16 mouse cellular contexts compared by ENCODE assay signal in the genomic region with DNA sequence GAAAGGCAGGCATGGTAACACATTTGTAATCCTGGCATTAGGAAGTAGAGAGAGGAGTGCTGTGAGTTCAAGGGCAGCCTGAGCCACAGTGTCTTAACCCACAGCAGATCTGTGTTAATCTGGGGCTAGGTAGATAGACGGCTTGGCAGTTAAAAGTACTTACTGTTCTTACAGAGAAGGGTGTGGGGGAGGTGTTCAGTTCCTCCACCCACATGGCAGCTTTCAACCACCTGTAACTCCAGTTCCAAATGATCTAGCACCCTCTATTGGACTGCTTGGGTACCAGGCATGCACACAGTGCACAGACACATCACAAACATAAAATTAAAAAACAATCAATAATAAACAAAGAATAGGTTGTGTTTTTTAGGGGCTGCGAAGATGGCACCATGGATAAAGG.
DNase-seq lines count a peak whose midpoint lies in the region; ATAC-seq and TF ChIP-seq lines count a peak whose summit lies in the region.
"Had no signal": no experiment of that assay in that cellular context is flagged by ENCODE, and none has a peak within 500 bp of the region (broad histone marks: within the 10 kb centered on the region; RNA-seq: fewer than 3 reads in every experiment).

No protein-coding gene starts in this region.

- H3K27ac ChIP-seq in heart, postnatal 0 days (ENCODE audit: low read depth) = no peak overlapping the region; the same call in 1 of the 2 replicates
- H3K27ac ChIP-seq in midbrain, postnatal 0 days (ENCODE audit: low read depth, low read length) = no peak overlapping the region
- H3K27ac ChIP-seq in midbrain, embryonic 11.5 days (ENCODE audit: low read depth, low read length) = no peak overlapping the region
- H3K27ac ChIP-seq in stomach, postnatal 0 days (replicated peaks) = no peak overlapping the region
- H3K27ac ChIP-seq: embryonic facial prominence, embryonic 10.5 days; forebrain, embryonic 10.5 days; heart, embryonic 10.5 days; hindbrain, embryonic 14.5 days; liver, embryonic 15.5 days; midbrain, embryonic 10.5 days had no signal

- no peak overlapping the region for H3K4me3 ChIP-seq in heart, postnatal 0 days (ENCODE audit: low read depth, low read length)
- H3K4me3 ChIP-seq in midbrain, postnatal 0 days (ENCODE audit: low read depth, low read length) = no peak overlapping the region
- H3K4me3 ChIP-seq in midbrain, embryonic 11.5 days (ENCODE audit: low read depth, low read length) = no peak overlapping the region
- no peak overlapping the region for H3K4me3 ChIP-seq in stomach, postnatal 0 days (ENCODE audit: low read depth, low read length)
- H3K4me3 ChIP-seq: embryonic facial prominence, embryonic 10.5 days; forebrain, embryonic 10.5 days; heart, embryonic 10.5 days; liver, embryonic 15.5 days; midbrain, embryonic 10.5 days had no signal

- H3K27me3 ChIP-seq in heart, postnatal 0 days (ENCODE audit: control insufficient read depth, insufficient read depth, low read length) = no peaks in the 10 kb centered on the region
- H3K27me3 ChIP-seq in midbrain, postnatal 0 days (ENCODE audit: insufficient read depth, low read length) = no peaks in the 10 kb centered on the region
- H3K27me3 ChIP-seq in midbrain, embryonic 11.5 days (ENCODE audit: control insufficient read depth, insufficient read depth, low read length) = no peaks in the 10 kb centered on the region
- no peaks in the 10 kb centered on the region for H3K27me3 ChIP-seq in stomach, postnatal 0 days (ENCODE audit: control insufficient read depth, insufficient read depth, low read length)
- H3K27me3 ChIP-seq: liver, embryonic 15.5 days had no signal

- TF ChIP-seq EP300 in heart, postnatal 0 days (IDR thresholded peaks at IDR 0.05; ENCODE audit: low read depth) = no peak
- TF ChIP-seq EP300 in stomach, postnatal 0 days (optimal IDR thresholded peaks at IDR 0.05) = no peak

- peaks cover 11% of the 10 kb centered on the region; the same call in 1 of the 2 replicates for H3K4me1 ChIP-seq in heart, postnatal 0 days (ENCODE audit: control insufficient read depth, insufficient read depth)
- H3K4me1 ChIP-seq in midbrain, postnatal 0 days (ENCODE audit: insufficient read depth, low read length) = no peaks in the 10 kb centered on the region
- H3K4me1 ChIP-seq in midbrain, embryonic 11.5 days (ENCODE audit: control insufficient read depth, insufficient read depth, low read length) = no peaks in the 10 kb centered on the region
- no peaks in the 10 kb centered on the region for H3K4me1 ChIP-seq in stomach, postnatal 0 days (replicated peaks; ENCODE audit: control insufficient read depth, insufficient read depth)
- H3K4me1 ChIP-seq: liver, embryonic 15.5 days; midbrain, embryonic 10.5 days had no signal

- WGBS in heart, postnatal 0 days = 62% methylated on average over 2 of the region's 2 CpGs
- 77% methylated on average over 2 of the region's 2 CpGs for WGBS in midbrain, postnatal 0 days
- WGBS in midbrain, embryonic 11.5 days = 80% methylated on average over 2 of the region's 2 CpGs
- WGBS in stomach, postnatal 0 days = 71% methylated on average over 2 of the region's 2 CpGs

- TF ChIP-seq CTCF in heart, postnatal 0 days (IDR thresholded peaks at IDR 0.05; ENCODE audit: low read depth) = no peak
- TF ChIP-seq CTCF in midbrain, postnatal 0 days (IDR thresholded peaks at IDR 0.05) = peak; percentile 10; the same call in 1 of the 2 replicates
- peak; percentile 55 for TF ChIP-seq CTCF in stomach, postnatal 0 days (IDR thresholded peaks at IDR 0.05; ENCODE audit: low read depth)

- H3K36me3 ChIP-seq in heart, postnatal 0 days (replicated peaks; ENCODE audit: control insufficient read depth, insufficient read depth, low read length) = no peaks in the 10 kb centered on the region
- no peaks in the 10 kb centered on the region for H3K36me3 ChIP-seq in midbrain, postnatal 0 days (ENCODE audit: insufficient read depth, low read length)
- no peaks in the 10 kb centered on the region for H3K36me3 ChIP-seq in midbrain, embryonic 11.5 days (ENCODE audit: control insufficient read depth, insufficient read depth, low read length)
- H3K36me3 ChIP-seq in stomach, postnatal 0 days (ENCODE audit: control insufficient read depth, insufficient read depth, low read length) = no peaks in the 10 kb centered on the region
- H3K36me3 ChIP-seq: embryonic facial prominence, embryonic 10.5 days; forebrain, embryonic 10.5 days; G1E; heart, embryonic 10.5 days; liver, embryonic 15.5 days; midbrain, embryonic 10.5 days had no signal

- no peak for DNase-seq in heart, postnatal 0 days (ENCODE audit: low spot score)
- no peak for DNase-seq in heart, postnatal 10 days
- no peak for DNase-seq in midbrain, postnatal 0 days (ENCODE audit: low spot score)
- no peak for DNase-seq in midbrain, embryonic 11.5 days (ENCODE audit: low spot score, missing footprints)
- DNase-seq in R1 (ENCODE audit: low read depth, low spot score) = peak; percentile 89
- no peak for DNase-seq in stomach, postnatal 0 days (ENCODE audit: low spot score)
- DNase-seq in kidney, postnatal 25 days = no peak
- DNase-seq: cerebellum, adult 18-20 months; kidney, postnatal 4 days had no signal

- no peaks in the 10 kb centered on the region for H3K9me3 ChIP-seq in heart, postnatal 0 days (replicated peaks; ENCODE audit: control insufficient read depth, low read length)
- H3K9me3 ChIP-seq in midbrain, postnatal 0 days (ENCODE audit: low read length) = no peaks in the 10 kb centered on the region
- no peaks in the 10 kb centered on the region for H3K9me3 ChIP-seq in midbrain, embryonic 11.5 days (ENCODE audit: control insufficient read depth, low read length)
- no peaks in the 10 kb centered on the region for H3K9me3 ChIP-seq in stomach, postnatal 0 days (ENCODE audit: control insufficient read depth, low read length)
- H3K9me3 ChIP-seq: embryonic facial prominence, embryonic 10.5 days; forebrain, embryonic 10.5 days; G1E; heart, embryonic 10.5 days; liver, embryonic 15.5 days; midbrain, embryonic 10.5 days had no signal

- intact Hi-C loops in heart, postnatal 10 days (cut with DNase I) = loop anchor here (5.0 kb wide), 1 partner anchor 65 kb away; no protein-coding TSS in a partner anchor

- H3K4me2 ChIP-seq in heart, postnatal 0 days (ENCODE audit: low read depth, low read length) = no peak overlapping the region
- H3K4me2 ChIP-seq in midbrain, postnatal 0 days (ENCODE audit: low read depth, low read length, poor library complexity, severe bottlenecking) = no peak overlapping the region
- H3K4me2 ChIP-seq in midbrain, embryonic 11.5 days = no peak overlapping the region
- no peak overlapping the region for H3K4me2 ChIP-seq in stomach, postnatal 0 days (replicated peaks; ENCODE audit: low read depth)
- H3K4me2 ChIP-seq: hindbrain, embryonic 14.5 days; liver, embryonic 15.5 days had no signal

- no peak overlapping the region for H3K9ac ChIP-seq in heart, postnatal 0 days (replicated peaks; ENCODE audit: low read depth, low read length)
- H3K9ac ChIP-seq in midbrain, postnatal 0 days (replicated peaks; ENCODE audit: low read length, poor library complexity, severe bottlenecking) = no peak overlapping the region
- no peak overlapping the region for H3K9ac ChIP-seq in midbrain, embryonic 11.5 days (ENCODE audit: low read length)
- H3K9ac ChIP-seq in stomach, postnatal 0 days (ENCODE audit: low read length) = no peak overlapping the region
- H3K9ac ChIP-seq: hindbrain, embryonic 14.5 days; liver, embryonic 15.5 days had no signal

- 0 out of 2 replicates have a peak, but pooled peaks have one; percentile 30 for ATAC-seq in heart, postnatal 0 days (ENCODE audit: insufficient read depth, low read depth)
- no peak for ATAC-seq in midbrain, postnatal 0 days (ENCODE audit: low FRiP score)
- ATAC-seq in midbrain, embryonic 11.5 days (ENCODE audit: low FRiP score) = no peak
- no peak for ATAC-seq in stomach, postnatal 0 days (ENCODE audit: low FRiP score, low TSS enrichment)
